Mouse (Mus musculus) intestine, embryonic 16.5 days (tissue): ENCODE results near the gene Dhx30. TPM values are rescaled to one million over a fixed set of nuclear protein-coding genes. Genes with fewer than 3 reads are reported as not detected.
"Not testable (repeated sequence)": the region's sequence is repeated elsewhere in the genome, so short reads cannot be mapped to it uniquely, and the experiment has no call there.

Experiments used
- ATAC-seq: fragments of 200-750 bp; cut with Nextera tagmentation; 2 replicates; pipeline ENCODE4 v1.8.0; 2017; ENCODE audit warnings: moderate TSS enrichment, moderate library complexity
- H3K27ac ChIP-seq: fragments of 300-500 bp; sonication (generic); 2 replicates; pipeline ENCODE4 v1.5.1; 2014; ENCODE audit warnings: mild to moderate bottlenecking, low read length
- H3K27me3 ChIP-seq: fragments of 300-500 bp; sonication (generic); replicated peaks from 2 replicates; pipeline ENCODE4 v1.6.1; 2014; ENCODE audit warnings: low read length, control low read depth, mixed read lengths; ENCODE audit not compliant: control insufficient read depth, insufficient read depth
- H3K36me3 ChIP-seq: fragments of 300-500 bp; sonication (generic); 2 replicates; pipeline ENCODE4 v1.6.1; 2014; ENCODE audit warnings: low read length, control low read depth; ENCODE audit not compliant: control insufficient read depth, insufficient read depth
- H3K4me1 ChIP-seq: fragments of 300-500 bp; sonication (generic); 2 replicates; pipeline ENCODE4 v1.6.1; 2014; ENCODE audit warnings: low read length, control low read depth, mixed read lengths; ENCODE audit not compliant: control insufficient read depth, insufficient read depth
- H3K4me2 ChIP-seq: fragments of 300-500 bp; sonication (generic); 2 replicates; pipeline ENCODE4 v1.6.1; 2014; ENCODE audit warnings: low read depth, low read length, control low read depth
- H3K4me3 ChIP-seq: fragments of 300-500 bp; sonication (generic); 2 replicates; pipeline ENCODE4 v1.5.1; 2014; ENCODE audit warnings: mild to moderate bottlenecking, low read length
- H3K9ac ChIP-seq: fragments of 300-500 bp; sonication (generic); 2 replicates; pipeline ENCODE4 v1.6.1; 2014; ENCODE audit warnings: low read depth, low read length
- H3K9me3 ChIP-seq: fragments of 300-500 bp; sonication (generic); 2 replicates; pipeline ENCODE4 v1.6.1; 2016; ENCODE audit warnings: low read length, control low read depth; ENCODE audit not compliant: control insufficient read depth
- WGBS: fragments of 180-500 bp; shearing (Covaris S2); extraction: QIAGEN DNeasy Blood & Tissue Kit; methylation state at CpG from one replicate; pipeline ENCODE4 v1.1.7; 2014; 5-methylcytosine and 5-hydroxymethylcytosine counted together
- polyA plus RNA-seq: library from polyadenylated mRNA; unstranded; fragments of >200 nt; fragmentation: Nextera tagmentation; extraction: Ambion mirVana; gene quantifications from 2 replicates; pipeline ENCODE4 v1.2.1, GENCODE M21; 2015

Gene Dhx30
- polyA plus RNA-seq, 1 experiment from 2014 or later, result 83.9 TPM

- H3K4me2 ChIP-seq, result peak overlapping the region; percentile 67
- H3K9ac ChIP-seq, result peak overlapping the region; percentile 96
- no peaks in the 10 kb centered on the region for H3K27me3 ChIP-seq
- H3K4me1 ChIP-seq, result peaks cover 8% of the 10 kb centered on the region
- WGBS, result under 1% methylated on average over 34 of the region's 38 CpGs
- peak; percentile 57 for ATAC-seq
- peak overlapping the region; percentile 95 for H3K4me3 ChIP-seq
- peak overlapping the region; percentile 82 for H3K27ac ChIP-seq
- peaks cover 4% of the 10 kb centered on the region; the same call in 1 of the 2 replicates for H3K36me3 ChIP-seq
- H3K9me3 ChIP-seq, result no peaks in the 10 kb centered on the region
Observed at GRCm38 (mm10) chr9:110132201-110132605, 14.6 kb upstream of the Dhx30 start.

- Histone ChIP-seq H3K4me2 (peak overlapping the region; percentile 67), H3K9me3 (no peaks in the 10 kb centered on the region), H3K27me3 (no peaks in the 10 kb centered on the region), H3K4me1 (peaks cover 8% of the 10 kb centered on the region), H3K36me3 (peaks cover 4% of the 10 kb centered on the region; the same call in 1 of the 2 replicates), H3K4me3 (peak overlapping the region; percentile 95), H3K27ac (peak overlapping the region; percentile 92), H3K9ac (peak overlapping the region; percentile 96)
- under 1% methylated on average over 63 of the region's 64 CpGs for WGBS
- ATAC-seq, result peak; percentile 98
Observed at GRCm38 (mm10) chr9:110131525-110132197, 14.0 kb upstream of the Dhx30 start.

GRCm38 (mm10) chr9:110130896-110131524, 13.4 kb upstream of the Dhx30 start:
- Histone ChIP-seq H3K27me3 (no peaks in the 10 kb centered on the region), H3K27ac (peak overlapping the region; percentile 92), H3K4me3 (peak overlapping the region; percentile 95), H3K9me3 (no peaks in the 10 kb centered on the region), H3K36me3 (no peaks in the 10 kb centered on the region), H3K9ac (peak overlapping the region; percentile 96), H3K4me2 (peak overlapping the region; percentile 67), H3K4me1 (peaks cover 8% of the 10 kb centered on the region)
- ATAC-seq, result no peak
- 15% methylated on average over 10 of the region's 10 CpGs for WGBS

GRCm38 (mm10) chr9:110124008-110124540, 6.4 kb upstream of the Dhx30 start:
- H3K36me3 ChIP-seq, H3K4me1 ChIP-seq, H3K27ac ChIP-seq, H3K9me3 ChIP-seq, H3K27me3 ChIP-seq, H3K9ac ChIP-seq, H3K4me2 ChIP-seq, H3K4me3 ChIP-seq, ATAC-seq: not testable (repeated sequence)
- WGBS, result 49% methylated on average over 2 of the region's 2 CpGs

GRCm38 (mm10) chr9:110123322-110123721, 5.7 kb upstream of the Dhx30 start:
- Histone ChIP-seq H3K9ac (no peak overlapping the region), H3K9me3 (no peaks in the 10 kb centered on the region), H3K4me3 (no peak overlapping the region), H3K27ac (no peak overlapping the region), H3K4me1 (peaks cover 3% of the 10 kb centered on the region), H3K36me3 (no peaks in the 10 kb centered on the region), H3K4me2 (no peak overlapping the region), H3K27me3 (no peaks in the 10 kb centered on the region)
- WGBS, result 89% methylated on average over 2 of the region's 2 CpGs
- no peak for ATAC-seq

GRCm38 (mm10) chr9:110121424-110121823, 3.8 kb upstream of the Dhx30 start:
- Histone ChIP-seq H3K9me3 (no peaks in the 10 kb centered on the region), H3K27me3 (no peaks in the 10 kb centered on the region), H3K4me1 (peaks cover 9% of the 10 kb centered on the region), H3K4me3 (no peak overlapping the region), H3K4me2 (no peak overlapping the region), H3K36me3 (no peaks in the 10 kb centered on the region), H3K9ac (no peak overlapping the region), H3K27ac (no peak overlapping the region)
- ATAC-seq, result no peak
- 76% methylated on average over 4 of the region's 4 CpGs for whole genome bisulfite sequencing

GRCm38 (mm10) chr9:110118249-110118648, 619 bp upstream of the Dhx30 start:
- Histone ChIP-seq H3K4me3 (peak overlapping the region; percentile 95), H3K36me3 (no peaks in the 10 kb centered on the region), H3K4me1 (peaks cover 11% of the 10 kb centered on the region), H3K27ac (no peak overlapping the region), H3K9me3 (no peaks in the 10 kb centered on the region), H3K9ac (peak overlapping the region; percentile 92), H3K4me2 (peak overlapping the region; percentile 73), H3K27me3 (no peaks in the 10 kb centered on the region)
- WGBS, result 68% methylated on average over 1 of the region's 1 CpGs
- no peak for ATAC-seq

GRCm38 (mm10) chr9:110116977-110117778, 452 bp downstream of the Dhx30 start, which contains the start of gene Smarcc1:
TSS of gene Smarcc1 (plus strand) at chr9:110117708.
- Histone ChIP-seq H3K36me3 (no peaks in the 10 kb centered on the region), H3K27me3 (no peaks in the 10 kb centered on the region), H3K27ac (peak within 1 kb of the TSS; percentile 97), H3K9ac (peak within 1 kb of the TSS; percentile 92), H3K4me3 (peak within 1 kb of the TSS; percentile 95), H3K9me3 (no peaks in the 10 kb centered on the region), H3K4me1 (peaks cover 11% of the 10 kb centered on the region), H3K4me2 (peak within 1 kb of the TSS; percentile 73)
- WGBS, result under 1% methylated on average over 73 of the region's 79 CpGs
- peak; percentile 98 for ATAC-seq
